Mouse (Mus musculus): ENCODE data around the gene Tuba4a.

DNA sequence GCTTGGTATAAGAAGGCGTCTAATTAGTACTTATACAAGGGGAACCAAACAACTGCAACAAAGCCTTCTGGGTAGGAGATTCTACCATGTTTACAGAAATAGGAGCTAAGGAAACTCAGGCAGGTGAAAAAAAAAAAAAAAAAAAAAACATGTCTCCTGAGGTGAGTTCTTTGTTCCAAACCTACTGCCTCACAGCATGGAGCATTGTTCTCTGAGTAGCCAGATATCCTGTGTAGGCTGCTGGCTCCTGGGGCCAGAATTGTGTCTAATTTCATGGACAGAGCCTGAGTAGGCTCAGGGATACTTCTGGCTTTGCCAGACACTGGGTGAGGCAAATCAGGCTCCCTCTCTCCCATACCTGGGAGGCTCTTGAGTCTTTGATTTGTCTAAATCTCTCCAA is 8.0 kb upstream of the Tuba4a start:
- no peak for TF ChIP-seq POLR2A (IDR thresholded peaks at IDR 0.05; ENCODE audit: insufficient read depth, low read length)
- TF ChIP-seq CTCF (IDR thresholded peaks at IDR 0.05; ENCODE audit: low read depth, low read length): no peak
